Mouse (Mus musculus) liver, embryonic 12.5 days (tissue): ENCODE results near the gene Nxph2. TPM values are rescaled to one million over a fixed set of nuclear protein-coding genes. Genes with fewer than 3 reads are reported as not detected.
"Not testable (repeated sequence)": the region's sequence is repeated elsewhere in the genome, so short reads cannot be mapped to it uniquely, and the experiment has no call there.

Experiments used
- ATAC-seq: fragments of 200-750 bp; cut with Nextera tagmentation; 2 replicates; pipeline ENCODE4 v1.8.0; 2017; ENCODE audit warnings: moderate number of reproducible peaks, mild to moderate bottlenecking, moderate library complexity
- H3K27ac ChIP-seq: fragments of 300-500 bp; sonication (generic); 2 replicates; pipeline ENCODE4 v1.5.1; 2016; ENCODE audit warnings: mild to moderate bottlenecking
- H3K27me3 ChIP-seq: fragments of 300-500 bp; sonication (generic); replicated peaks from 2 replicates; pipeline ENCODE4 v1.6.1; 2016; ENCODE audit warnings: mild to moderate bottlenecking, moderate library complexity
- H3K36me3 ChIP-seq: fragments of 300-500 bp; sonication (generic); 2 replicates; pipeline ENCODE4 v1.6.1; 2016; ENCODE audit warnings: mild to moderate bottlenecking, moderate library complexity
- H3K4me1 ChIP-seq: fragments of 300-500 bp; sonication (generic); 2 replicates; pipeline ENCODE4 v1.6.1; 2016
- H3K4me2 ChIP-seq: fragments of 300-500 bp; sonication (generic); 2 replicates; pipeline ENCODE4 v1.6.1; 2016; ENCODE audit warnings: mild to moderate bottlenecking, moderate library complexity
- H3K4me3 ChIP-seq: fragments of 300-500 bp; sonication (generic); 2 replicates; pipeline ENCODE4 v1.5.1; 2016; ENCODE audit warnings: mild to moderate bottlenecking, moderate library complexity
- H3K9ac ChIP-seq: fragments of 300-500 bp; sonication (generic); 2 replicates; pipeline ENCODE4 v1.6.1; 2016; ENCODE audit warnings: mild to moderate bottlenecking, moderate library complexity
- H3K9me3 ChIP-seq: fragments of 300-500 bp; sonication (generic); replicated peaks from 2 replicates; pipeline ENCODE4 v1.6.1; 2016; ENCODE audit warnings: mild to moderate bottlenecking, moderate library complexity
- WGBS: fragments of 180-500 bp; shearing (Covaris S2); methylation state at CpG from one replicate; pipeline ENCODE4 v1.1.7; 2016; ENCODE audit not compliant: insufficient replicate concordance; 5-methylcytosine and 5-hydroxymethylcytosine counted together
- polyA plus RNA-seq: library from polyadenylated mRNA; unstranded; fragments of >200 nt; fragmentation: Nextera tagmentation; extraction: Ambion mirVana; gene quantifications from 2 replicates; pipeline ENCODE4 v1.2.1, GENCODE M21; 2016

Nxph2 gene
- polyA plus RNA-seq = 0.08 TPM in 1 of 2 replicates, not detected in the other

DNA sequence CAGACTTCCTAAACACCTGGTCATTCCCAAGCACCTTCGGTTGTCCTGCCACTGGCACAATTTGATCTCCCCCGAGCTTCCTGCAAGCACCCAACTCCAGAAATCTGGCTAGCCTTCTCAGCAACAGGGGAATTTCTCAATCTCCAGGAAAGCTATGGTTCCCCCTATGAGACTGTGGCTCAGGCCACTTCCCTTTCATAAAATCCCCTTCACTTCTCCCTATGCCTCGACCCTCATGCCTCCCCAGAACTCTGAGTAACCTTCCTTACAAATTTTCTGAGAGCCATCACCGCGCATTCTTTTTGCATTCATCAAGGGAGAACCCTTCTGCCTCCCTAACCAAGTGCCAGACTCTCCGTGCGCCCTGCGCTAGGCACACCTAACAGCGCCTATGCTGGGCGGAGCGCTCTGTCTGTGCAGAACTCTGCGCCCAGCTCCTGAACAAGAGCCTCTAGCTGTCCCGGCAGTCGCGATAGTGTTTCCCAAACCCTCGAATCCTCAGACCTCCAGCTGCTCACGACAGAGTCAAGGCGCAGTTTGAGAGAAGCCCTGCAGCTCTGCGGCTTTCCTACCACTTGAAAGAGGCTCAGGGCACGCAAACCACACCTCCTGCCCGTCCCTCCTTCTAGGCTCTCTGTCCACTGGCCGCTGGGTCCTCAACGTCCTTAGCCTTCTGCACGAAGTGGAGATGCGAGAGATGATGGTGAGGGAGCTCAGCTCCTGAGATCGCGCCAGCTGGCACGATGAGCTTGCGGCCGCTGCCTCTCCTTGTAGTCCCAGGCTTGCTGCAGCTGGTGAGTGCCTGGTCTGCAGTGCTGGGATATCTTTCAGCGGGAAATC, at the start of gene Nxph2:
Nxph2 (plus strand) TSS at position 501 of the 840 bp plus-strand sequence.
- Histone ChIP-seq H3K27ac (no peak within 1 kb of the TSS), H3K9ac (no peak within 1 kb of the TSS), H3K9me3 (no peaks in the 10 kb centered on the region), H3K4me1 (no peaks in the 10 kb centered on the region), H3K4me3 (0 out of 2 replicates have a peak within 1 kb of the TSS, but pooled peaks have one; percentile 7), H3K27me3 (peaks cover 15% of the 10 kb centered on the region), H3K36me3 (no peaks in the 10 kb centered on the region), H3K4me2 (peak within 1 kb of the TSS; percentile 25)
- 4% methylated on average over 31 of the region's 31 CpGs for WGBS
- no peak for ATAC-seq

DNA sequence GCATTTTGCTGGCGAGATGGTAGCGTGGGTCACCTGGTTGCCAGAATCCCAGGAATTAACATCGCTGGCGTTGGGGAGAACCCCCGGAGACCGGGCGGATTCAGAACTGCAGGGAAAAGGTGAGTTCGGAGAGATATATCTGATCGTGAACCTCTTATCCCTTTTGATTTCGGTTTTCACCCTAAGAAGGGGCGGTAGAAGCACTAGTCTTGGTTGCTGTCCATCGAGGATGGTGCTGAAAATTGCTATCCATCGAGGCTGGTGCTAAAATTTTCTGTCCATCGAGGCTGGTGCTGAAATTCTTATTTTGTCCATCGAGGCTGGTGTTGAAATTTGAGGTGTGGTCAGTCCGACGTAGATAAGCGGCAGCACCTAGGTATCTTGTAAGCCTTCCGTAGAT, 30.1 kb upstream of the Nxph2 start:
- 46% methylated on average over 19 of the region's 19 CpGs for WGBS
- not testable (repeated sequence) for H3K4me3 ChIP-seq, H3K4me1 ChIP-seq, H3K9me3 ChIP-seq, H3K36me3 ChIP-seq, ATAC-seq, H3K27ac ChIP-seq, H3K9ac ChIP-seq, H3K4me2 ChIP-seq, H3K27me3 ChIP-seq

GRCm38 (mm10) chr2:23314869-23315268, 6.2 kb upstream of the Nxph2 start:
- H3K4me1 ChIP-seq = no peaks in the 10 kb centered on the region
- 10% methylated on average over 1 of the region's 1 CpGs for WGBS
- no peak for ATAC-seq

More at GRCm38 (mm10) chr2:23314869-23315268, 6.2 kb upstream of the Nxph2 start:
- H3K27me3 ChIP-seq = no peaks in the 10 kb centered on the region
- no peak overlapping the region for H3K4me2 ChIP-seq
- no peak overlapping the region for H3K9ac ChIP-seq
- H3K36me3 ChIP-seq = no peaks in the 10 kb centered on the region
- H3K4me3 ChIP-seq = no peak overlapping the region
- H3K9me3 ChIP-seq = no peaks in the 10 kb centered on the region
- no peak overlapping the region for H3K27ac ChIP-seq

Other genes starting within 250 kb of the Nxph2 start
- gene Mastl, start 165.2 kb upstream of the Nxph2 start, polyA plus RNA-seq = 8.5 and 8.6 TPM in 2 replicates
- gene Yme1l1, start 164.9 kb upstream of the Nxph2 start, polyA plus RNA-seq = 50.5 and 50.6 TPM in 2 replicates
- not detected in 2 replicates for gene 4931423N10Rik, start 113.8 kb upstream of the Nxph2 start, polyA plus RNA-seq